Mouse (Mus musculus) liver, postnatal 0 days (tissue): ENCODE results near the gene Tnfsf12. TPM values are rescaled to one million over a fixed set of nuclear protein-coding genes. Genes with fewer than 3 reads are reported as not detected.
A peak's percentile ranks its signal among the peaks of the same experiment; 100 is the strongest.

Experiments
- ATAC-seq: fragments of 200-750 bp; cut with Nextera tagmentation; 2 replicates; pipeline ENCODE4 v1.8.0; 2017; ENCODE audit warnings: mild to moderate bottlenecking, moderate library complexity
- DNase-seq: peaks from one replicate; pipeline ENCODE4 v3.0.0-alpha.2; 2016
- H3K27ac ChIP-seq: fragments of 300-500 bp; sonication (generic); 2 replicates; pipeline ENCODE4 v1.5.1; 2014; ENCODE audit warnings: antibody characterized with exemption, moderate library complexity, mild to moderate bottlenecking, low read depth
- H3K27me3 ChIP-seq: fragments of 300-500 bp; sonication (generic); 2 replicates; pipeline ENCODE4 v1.6.1; 2014; ENCODE audit warnings: low read length, control low read depth, mixed read lengths; ENCODE audit not compliant: insufficient read depth
- H3K36me3 ChIP-seq: fragments of 300-500 bp; sonication (generic); replicated peaks from 2 replicates; pipeline ENCODE4 v1.6.1; 2014; ENCODE audit warnings: mild to moderate bottlenecking, control low read depth, low read length, moderate library complexity, mixed read lengths; ENCODE audit not compliant: insufficient read depth
- H3K4me1 ChIP-seq: fragments of 300-500 bp; sonication (generic); 2 replicates; pipeline ENCODE4 v1.6.1; 2014; ENCODE audit warnings: antibody characterized with exemption, mild to moderate bottlenecking, control low read depth; ENCODE audit not compliant: insufficient read depth
- H3K4me2 ChIP-seq: fragments of 300-500 bp; sonication (generic); 2 replicates; pipeline ENCODE4 v1.6.1; 2014; ENCODE audit warnings: low read depth, mild to moderate bottlenecking, low read length, moderate library complexity, mixed read lengths
- H3K4me3 ChIP-seq: fragments of 300-500 bp; sonication (generic); 2 replicates; pipeline ENCODE4 v1.5.1; 2014; ENCODE audit warnings: low read depth, low read length
- H3K9ac ChIP-seq: fragments of 300-500 bp; sonication (generic); replicated peaks from 2 replicates; pipeline ENCODE4 v1.6.1; 2014; ENCODE audit warnings: mild to moderate bottlenecking, moderate library complexity
- H3K9me3 ChIP-seq: fragments of 300-500 bp; sonication (generic); 2 replicates; pipeline ENCODE4 v1.6.1; 2016; ENCODE audit warnings: mild to moderate bottlenecking, control low read depth, low read length, mixed read lengths
- CTCF ChIP-seq: sonication (generic); IDR thresholded peaks from 2 replicates; pipeline ENCODE4 v1.5.1; 2016; ENCODE audit warnings: antibody characterized with exemption, low read depth
- EP300 ChIP-seq: IDR thresholded peaks from 2 replicates; pipeline ENCODE4 v1.6.1; 2016; ENCODE audit warnings: antibody characterized with exemption, low read depth, mild to moderate bottlenecking
- WGBS: fragments of 180-500 bp; shearing (Covaris S2); extraction: QIAGEN DNeasy Blood & Tissue Kit; methylation state at CpG from one replicate; pipeline ENCODE4 v1.1.7; 2014; ENCODE audit not compliant: insufficient replicate concordance; 5-methylcytosine and 5-hydroxymethylcytosine counted together
- microRNA counts: library from miRNA; unstranded; fragments of <30 nt; microRNA quantifications from one replicate; lab custom pipeline; 2015
- microRNA-seq: library from miRNA; unstranded; fragments of <30 nt; microRNA quantifications from one replicate; pipeline ENCODE4, GENCODE M21; 2016
- polyA plus RNA-seq: library from polyadenylated mRNA; unstranded; fragments of >200 nt; fragmentation: Nextera tagmentation; extraction: Ambion mirVana; gene quantifications from 2 replicates; pipeline ENCODE4 v1.2.1, GENCODE M21; 2015

Tnfsf12 gene
- polyA plus RNA-seq, 1 experiment from 2014 or later: 2.8 TPM

- TF ChIP-seq EP300 (no peak), CTCF (peak; percentile 81)
- H3K27me3 ChIP-seq: no peaks in the 10 kb centered on the region
- DNase-seq (peak; percentile 71), ATAC-seq (peak; percentile 60)
- peak within 1 kb of the TSS; percentile 49 for H3K27ac ChIP-seq
- peaks cover 56% of the 10 kb centered on the region for H3K36me3 ChIP-seq
- 36% methylated on average over 34 of the region's 34 CpGs for WGBS
- H3K4me1 ChIP-seq: peaks cover 5% of the 10 kb centered on the region
- no peak within 1 kb of the TSS for H3K4me3 ChIP-seq
- H3K4me2 ChIP-seq: 0 out of 2 replicates have a peak within 1 kb of the TSS, but pooled peaks have one; percentile 9
- H3K9me3 ChIP-seq: no peaks in the 10 kb centered on the region
- H3K9ac ChIP-seq: no peak within 1 kb of the TSS
These were observed 40.2 kb downstream of the Tnfsf12 start, which contains the start of gene Sox15 for GRCm38 (mm10) chr11:69655264-69656064. Sox15 (plus strand) TSS chr11:69655314.

GRCm38 (mm10) chr11:69654760-69655159 lies 40.9 kb downstream of the Tnfsf12 start:
- Histone ChIP-seq H3K4me1 (peaks cover 5% of the 10 kb centered on the region), H3K4me2 (0 out of 2 replicates have a peak overlapping the region, but pooled peaks have one; percentile 9), H3K9ac (no peak overlapping the region), H3K36me3 (peaks cover 61% of the 10 kb centered on the region), H3K27ac (peak overlapping the region; percentile 49), H3K4me3 (no peak overlapping the region), H3K9me3 (no peaks in the 10 kb centered on the region), H3K27me3 (no peaks in the 10 kb centered on the region)
- WGBS: 36% methylated on average over 9 of the region's 9 CpGs
- TF ChIP-seq CTCF (no peak), EP300 (no peak)
- DNase-seq (no peak), ATAC-seq (no peak)

GRCm38 (mm10) chr11:69653399-69653798 lies 42.2 kb downstream of the Tnfsf12 start:
- no peak overlapping the region for H3K4me3 ChIP-seq
- peaks cover 5% of the 10 kb centered on the region for H3K4me1 ChIP-seq
- peaks cover 67% of the 10 kb centered on the region for H3K36me3 ChIP-seq
- TF ChIP-seq CTCF: no peak
- no peak for TF ChIP-seq EP300
- ATAC-seq (no peak), DNase-seq (no peak)
- H3K27me3 ChIP-seq: no peaks in the 10 kb centered on the region
- H3K27ac ChIP-seq: no peak overlapping the region
- 70% methylated on average over 5 of the region's 5 CpGs for WGBS
- no peaks in the 10 kb centered on the region for H3K9me3 ChIP-seq
- H3K9ac ChIP-seq: no peak overlapping the region
- no peak overlapping the region for H3K4me2 ChIP-seq

GRCm38 (mm10) chr11:69645860-69646259 lies 49.8 kb downstream of the Tnfsf12 start:
- 75% methylated on average over 5 of the region's 5 CpGs for WGBS
- no peak for TF ChIP-seq EP300
- TF ChIP-seq CTCF: no peak
- Histone ChIP-seq H3K4me3 (no peak overlapping the region), H3K9ac (no peak overlapping the region), H3K27me3 (no peaks in the 10 kb centered on the region), H3K36me3 (peaks cover 78% of the 10 kb centered on the region), H3K4me2 (no peak overlapping the region), H3K4me1 (no peaks in the 10 kb centered on the region), H3K27ac (peak overlapping the region; percentile 44; the same call in 1 of the 2 replicates), H3K9me3 (no peaks in the 10 kb centered on the region)
- no peak for DNase-seq
- ATAC-seq: peak; percentile 70

MicroRNAs within 50 kb of the gene (microRNA counts, 519-probe panel; counts per million panel counts)
- not detected for microRNA mmu-miR-1934 (lab: Ali Mortazavi, UCI)

Small RNA genes within 50 kb of the gene (microRNA-seq; reads per million reads assigned to microRNA genes)
- 11.3 reads per million, percentile 20 among the genes with 10 or more reads in this experiment for gene Mir1934

Other genes with a start within 250 kb of the Tnfsf12 start
- gene Dnah2, start 146.7 kb downstream of the Tnfsf12 start, polyA plus RNA-seq: 0.04 and 0.05 TPM in 2 replicates
- 0.19 and 0.20 TPM in 2 replicates for gene Efnb3, start 135.6 kb downstream of the Tnfsf12 start, polyA plus RNA-seq
- 8.1 and 10.0 TPM in 2 replicates for gene Wrap53, start 115.6 kb downstream of the Tnfsf12 start, polyA plus RNA-seq
- 32.6 and 33.5 TPM in 2 replicates for gene Trp53, start 115.5 kb downstream of the Tnfsf12 start, polyA plus RNA-seq
- gene Atp1b2, start 89.9 kb downstream of the Tnfsf12 start, polyA plus RNA-seq: 4.0 and 5.3 TPM in 2 replicates
- 4.3 and 4.7 TPM in 2 replicates for gene Shbg, start 77.9 kb downstream of the Tnfsf12 start, polyA plus RNA-seq
- gene Sat2, start 73.8 kb downstream of the Tnfsf12 start, polyA plus RNA-seq: 15.2 and 18.7 TPM in 2 replicates
- 6.8 TPM in 2 replicates for gene Fxr2, start 62.9 kb downstream of the Tnfsf12 start, polyA plus RNA-seq
- 0.13 TPM in 1 of 2 replicates, not detected in the other for gene Sox15, start 40.5 kb downstream of the Tnfsf12 start, polyA plus RNA-seq
- gene Mpdu1, start 33.2 kb downstream of the Tnfsf12 start, polyA plus RNA-seq: 36.9 and 41.0 TPM in 2 replicates
- gene Cd68, start 29.7 kb downstream of the Tnfsf12 start, polyA plus RNA-seq: 30.1 and 32.5 TPM in 2 replicates
- 199 and 203 TPM in 2 replicates for gene Eif4a1, start 23.4 kb downstream of the Tnfsf12 start, polyA plus RNA-seq
- gene Senp3, start 13.8 kb downstream of the Tnfsf12 start, polyA plus RNA-seq: 14.5 and 15.2 TPM in 2 replicates
- gene Tnfsf13, start 10.1 kb downstream of the Tnfsf12 start, polyA plus RNA-seq: 0.46 and 0.83 TPM in 2 replicates
- 1.1 and 1.4 TPM in 2 replicates for gene Tnfsfm13, start 249 bp upstream of the Tnfsf12 start, polyA plus RNA-seq
- gene Polr2a, start 62.8 kb upstream of the Tnfsf12 start, polyA plus RNA-seq: 6.6 and 6.8 TPM in 2 replicates
- not detected in 2 replicates for gene Slc35g3, start 66.1 kb upstream of the Tnfsf12 start, polyA plus RNA-seq
- 0.67 and 0.75 TPM in 2 replicates for gene Zbtb4, start 70.1 kb upstream of the Tnfsf12 start, polyA plus RNA-seq
- gene Chrnb1, start 100.1 kb upstream of the Tnfsf12 start, polyA plus RNA-seq: 0.73 and 0.76 TPM in 2 replicates
- 0.04 and 0.07 TPM in 2 replicates for gene Fgf11, start 106.0 kb upstream of the Tnfsf12 start, polyA plus RNA-seq
- gene Tmem102, start 109.8 kb upstream of the Tnfsf12 start, polyA plus RNA-seq: 4.4 and 4.8 TPM in 2 replicates
- gene Gm39566, start 119.4 kb upstream of the Tnfsf12 start, polyA plus RNA-seq: not detected in 2 replicates
- gene Spem2, start 122.6 kb upstream of the Tnfsf12 start, polyA plus RNA-seq: not detected in 2 replicates
- gene Spem1, start 126.3 kb upstream of the Tnfsf12 start, polyA plus RNA-seq: not detected in 2 replicates
- 0.60 and 0.75 TPM in 2 replicates for gene Nlgn2, start 141.9 kb upstream of the Tnfsf12 start, polyA plus RNA-seq
- 412 and 418 TPM in 2 replicates for gene Tmem256, start 142.7 kb upstream of the Tnfsf12 start, polyA plus RNA-seq
- 20.8 and 23.1 TPM in 2 replicates for gene Plscr3, start 150.5 kb upstream of the Tnfsf12 start, polyA plus RNA-seq
- gene Tnk1, start 162.9 kb upstream of the Tnfsf12 start, polyA plus RNA-seq: 0.28 and 0.69 TPM in 2 replicates
- gene Tmem95, start 182.2 kb upstream of the Tnfsf12 start, polyA plus RNA-seq: not detected in 2 replicates
- gene Kctd11, start 185.6 kb upstream of the Tnfsf12 start, polyA plus RNA-seq: 0.92 and 0.95 TPM in 2 replicates
- 6.5 and 7.1 TPM in 2 replicates for gene Acap1, start 199.7 kb upstream of the Tnfsf12 start, polyA plus RNA-seq
- gene 2810408A11Rik, start 205.1 kb upstream of the Tnfsf12 start, polyA plus RNA-seq: 0.90 and 1.2 TPM in 2 replicates
- gene Neurl4, start 205.2 kb upstream of the Tnfsf12 start, polyA plus RNA-seq: 1.0 and 1.4 TPM in 2 replicates
- gene Gps2, start 218.0 kb upstream of the Tnfsf12 start, polyA plus RNA-seq: 46.1 and 48.9 TPM in 2 replicates
- gene Eif5a, start 226.1 kb upstream of the Tnfsf12 start, polyA plus RNA-seq: 872 and 914 TPM in 2 replicates
- not detected in 2 replicates for gene Ybx2, start 239.9 kb upstream of the Tnfsf12 start, polyA plus RNA-seq